Mouse (Mus musculus): Measurements from ENCODE around the gene Dynlt1c. TPM values are rescaled to one million over a fixed set of nuclear protein-coding genes. Genes with fewer than 3 reads are reported as not detected.
"Not testable (repeated sequence)": the region's sequence is repeated elsewhere in the genome, so short reads cannot be mapped to it uniquely, and the experiment has no call there.

Dynlt1c gene
- 0.79 TPM in 1 of 2 replicates, not detected in the other for polyA plus RNA-seq (2012; ENCODE audit: insufficient read depth, low replicate concordance)

- not testable (repeated sequence) for H3K4me1 ChIP-seq; H3K27me3 ChIP-seq (replicated peaks); H3K36me3 ChIP-seq (replicated peaks; ENCODE audit: low read length); H3K9me3 ChIP-seq
- peak within 1 kb of the TSS; percentile 88 for H3K4me3 ChIP-seq (replicated peaks)
These were observed at the start of gene Dynlt1c for GRCm38 (mm10) chr17:6601204-6601911. TSS of gene Dynlt1c (plus strand) at chr17:6601671.

- not testable (repeated sequence) for H3K36me3 ChIP-seq (replicated peaks; ENCODE audit: low read length); H3K9me3 ChIP-seq; H3K27me3 ChIP-seq (replicated peaks); H3K4me1 ChIP-seq; H3K4me3 ChIP-seq (replicated peaks)
These were observed 47.7 kb upstream of the Dynlt1c start for GRCm38 (mm10) chr17:6553798-6554197.

GRCm38 (mm10) chr17:6554243-6554642 lies 47.2 kb upstream of the Dynlt1c start:
- H3K4me3 ChIP-seq (replicated peaks); H3K36me3 ChIP-seq (replicated peaks; ENCODE audit: low read length); H3K4me1 ChIP-seq; H3K9me3 ChIP-seq; H3K27me3 ChIP-seq (replicated peaks): not testable (repeated sequence)

GRCm38 (mm10) chr17:6559447-6560133 lies 41.9 kb upstream of the Dynlt1c start:
- H3K9me3 ChIP-seq; H3K27me3 ChIP-seq (replicated peaks); H3K4me1 ChIP-seq; H3K36me3 ChIP-seq (replicated peaks; ENCODE audit: low read length); H3K4me3 ChIP-seq (replicated peaks): not testable (repeated sequence)

GRCm38 (mm10) chr17:6564866-6565265 lies 36.6 kb upstream of the Dynlt1c start:
- H3K36me3 ChIP-seq (replicated peaks; ENCODE audit: low read length); H3K4me3 ChIP-seq (replicated peaks): not testable (repeated sequence)

GRCm38 (mm10) chr17:6567908-6568307 lies 33.6 kb upstream of the Dynlt1c start:
- H3K36me3 ChIP-seq (replicated peaks; ENCODE audit: low read length); H3K4me1 ChIP-seq; H3K9me3 ChIP-seq; H3K4me3 ChIP-seq (replicated peaks); H3K27me3 ChIP-seq (replicated peaks): not testable (repeated sequence)

More at GRCm38 (mm10) chr17:6564866-6565265, 36.6 kb upstream of the Dynlt1c start:
- not testable (repeated sequence) for H3K4me1 ChIP-seq; H3K9me3 ChIP-seq; H3K27me3 ChIP-seq (replicated peaks)

GRCm38 (mm10) chr17:6571296-6571695 lies 30.2 kb upstream of the Dynlt1c start:
- H3K27me3 ChIP-seq (replicated peaks); H3K4me3 ChIP-seq (replicated peaks); H3K4me1 ChIP-seq; H3K9me3 ChIP-seq; H3K36me3 ChIP-seq (replicated peaks; ENCODE audit: low read length): not testable (repeated sequence)

- not testable (repeated sequence) for H3K4me3 ChIP-seq (replicated peaks); H3K4me1 ChIP-seq; H3K27me3 ChIP-seq (replicated peaks); H3K9me3 ChIP-seq; H3K36me3 ChIP-seq (replicated peaks; ENCODE audit: low read length)
These were observed 29.3 kb upstream of the Dynlt1c start for GRCm38 (mm10) chr17:6572202-6572601.

- not testable (repeated sequence) for H3K27me3 ChIP-seq (replicated peaks); H3K4me3 ChIP-seq (replicated peaks); H3K9me3 ChIP-seq; H3K4me1 ChIP-seq; H3K36me3 ChIP-seq (replicated peaks; ENCODE audit: low read length)
These were observed 26.1 kb upstream of the Dynlt1c start for GRCm38 (mm10) chr17:6575376-6575775.

GRCm38 (mm10) chr17:6588672-6589071 lies 12.8 kb upstream of the Dynlt1c start:
- not testable (repeated sequence) for H3K36me3 ChIP-seq (replicated peaks; ENCODE audit: low read length); H3K4me1 ChIP-seq; H3K9me3 ChIP-seq; H3K27me3 ChIP-seq (replicated peaks); H3K4me3 ChIP-seq (replicated peaks)

- H3K4me1 ChIP-seq; H3K4me3 ChIP-seq (replicated peaks); H3K9me3 ChIP-seq; H3K36me3 ChIP-seq (replicated peaks; ENCODE audit: low read length); H3K27me3 ChIP-seq (replicated peaks): not testable (repeated sequence)
These were observed 9.4 kb upstream of the Dynlt1c start for GRCm38 (mm10) chr17:6592109-6592508.

- H3K27me3 ChIP-seq (replicated peaks); H3K4me3 ChIP-seq (replicated peaks); H3K4me1 ChIP-seq; H3K36me3 ChIP-seq (replicated peaks; ENCODE audit: low read length); H3K9me3 ChIP-seq: not testable (repeated sequence)
These were observed 7.6 kb upstream of the Dynlt1c start for GRCm38 (mm10) chr17:6593896-6594295.

- H3K4me1 ChIP-seq; H3K36me3 ChIP-seq (replicated peaks; ENCODE audit: low read length); H3K27me3 ChIP-seq (replicated peaks); H3K9me3 ChIP-seq; H3K4me3 ChIP-seq (replicated peaks): not testable (repeated sequence)
These were observed 5.5 kb upstream of the Dynlt1c start for GRCm38 (mm10) chr17:6595776-6596497.

- not testable (repeated sequence) for H3K36me3 ChIP-seq (replicated peaks; ENCODE audit: low read length); H3K27me3 ChIP-seq (replicated peaks); H3K9me3 ChIP-seq; H3K4me1 ChIP-seq; H3K4me3 ChIP-seq (replicated peaks)
These were observed 3.1 kb upstream of the Dynlt1c start for GRCm38 (mm10) chr17:6598356-6598755.

- not testable (repeated sequence) for H3K27me3 ChIP-seq (replicated peaks); H3K9me3 ChIP-seq; H3K36me3 ChIP-seq (replicated peaks; ENCODE audit: low read length); H3K4me1 ChIP-seq; H3K4me3 ChIP-seq (replicated peaks)
These were observed 1.1 kb upstream of the Dynlt1c start for GRCm38 (mm10) chr17:6600216-6600911.

- H3K9me3 ChIP-seq; H3K36me3 ChIP-seq (replicated peaks; ENCODE audit: low read length); H3K27me3 ChIP-seq (replicated peaks); H3K4me1 ChIP-seq: not testable (repeated sequence)
- H3K4me3 ChIP-seq (replicated peaks) = peak overlapping the region; percentile 88
These were observed 734 bp downstream of the Dynlt1c start for GRCm38 (mm10) chr17:6602205-6602604.

Data from megakaryocyte, embryonic 14.5 days (primary cell).